Mouse (Mus musculus) testis, adult 2 months (tissue): ENCODE results near the gene Phactr2.

Experiments
- CTCF ChIP-seq: fragments of 200-500 bp; IDR thresholded peaks from 2 replicates; pipeline ENCODE4 v1.5.1; 2012; ENCODE audit warnings: low read depth, mild to moderate bottlenecking, inconsistent platforms, low read length, moderate library complexity; ENCODE audit not compliant: control insufficient read depth, insufficient read depth, insufficient replicate concordance
- POLR2A ChIP-seq: fragments of 200-500 bp; IDR thresholded peaks from 2 replicates; pipeline ENCODE4 v1.6.1; 2012; ENCODE audit warnings: low read depth, mild to moderate bottlenecking, inconsistent platforms, low read length, moderate library complexity; ENCODE audit not compliant: control insufficient read depth

- TF ChIP-seq POLR2A (no peak), CTCF (no peak)
Observed at GRCm38 (mm10) chr10:13333781-13334180, 140.4 kb downstream of the Phactr2 start.
